Mouse (Mus musculus) cerebellum, adult 9-10 months (tissue): Measurements from ENCODE around the gene Slc27a5.

Experiments used
- DNase-seq: peaks from one replicate; pipeline ENCODE4 v3.0.0; 2022

Slc27a5 gene

GRCm38 (mm10) chr7:12980291-12980690 lies 17.7 kb downstream of the Slc27a5 start:
- DNase-seq: no peak

GRCm38 (mm10) chr7:12979776-12980175 lies 18.2 kb downstream of the Slc27a5 start:
- no peak for DNase-seq

- peak; percentile 72 for DNase-seq
These were observed 18.9 kb downstream of the Slc27a5 start for GRCm38 (mm10) chr7:12978931-12979722.

- DNase-seq: peak; percentile 99
These were observed 20.2 kb downstream of the Slc27a5 start, which contains the start of gene Zfp446 for GRCm38 (mm10) chr7:12977682-12978389. TSS of gene Zfp446 (plus strand) at chr7:12977848.

- no peak for DNase-seq
These were observed 27.1 kb downstream of the Slc27a5 start for GRCm38 (mm10) chr7:12970906-12971305.

- peak; percentile 88 for DNase-seq
These were observed 31.7 kb downstream of the Slc27a5 start for GRCm38 (mm10) chr7:12966104-12966845.

GRCm38 (mm10) chr7:12965678-12966091 lies 32.3 kb downstream of the Slc27a5 start, which contains the start of gene Zfp324:
TSS of gene Zfp324 (plus strand) at chr7:12965838.
- DNase-seq: peak; percentile 95

GRCm38 (mm10) chr7:12961511-12962141 lies 36.4 kb downstream of the Slc27a5 start:
- no peak for DNase-seq

GRCm38 (mm10) chr7:12959718-12960117 lies 38.3 kb downstream of the Slc27a5 start:
- DNase-seq: no peak

- no peak for DNase-seq
These were observed 39.0 kb downstream of the Slc27a5 start for GRCm38 (mm10) chr7:12958948-12959347.

GRCm38 (mm10) chr7:12957511-12957910 lies 40.5 kb downstream of the Slc27a5 start:
- no peak for DNase-seq

- DNase-seq: no peak
These were observed 43.1 kb downstream of the Slc27a5 start for GRCm38 (mm10) chr7:12954896-12955295.

- no peak for DNase-seq
These were observed 48.1 kb downstream of the Slc27a5 start for GRCm38 (mm10) chr7:12949872-12950229.

- DNase-seq: peak; percentile 98
These were observed 48.7 kb downstream of the Slc27a5 start for GRCm38 (mm10) chr7:12949032-12949871.

- DNase-seq: no peak
These were observed 54.5 kb downstream of the Slc27a5 start for GRCm38 (mm10) chr7:12943488-12943887.

- DNase-seq: no peak
These were observed 57.4 kb downstream of the Slc27a5 start for GRCm38 (mm10) chr7:12940599-12940998.
